Mouse (Mus musculus) cerebellum, adult 2 months (tissue): ENCODE measurements around the gene Atg3. TPM values are rescaled to one million over a fixed set of nuclear protein-coding genes. Genes with fewer than 3 reads are reported as not detected.
A peak's percentile ranks its signal among the peaks of the same experiment; 100 is the strongest.

Source experiments
- DNase-seq, 2 experiments: peaks; one replicate each; pipeline ENCODE4 v3.0.0; 2021
- H3K27ac ChIP-seq: fragments of 200-500 bp; 2 replicates; pipeline ENCODE4 v1.5.1; 2012; ENCODE audit warnings: low read length, control low read depth, inconsistent platforms; ENCODE audit not compliant: insufficient read depth
- H3K27me3 ChIP-seq: fragments of 200-500 bp; 2 replicates; pipeline ENCODE4 v1.6.1; 2012; ENCODE audit warnings: inconsistent platforms, mild to moderate bottlenecking, low read length, moderate library complexity; ENCODE audit not compliant: control insufficient read depth, insufficient read depth
- H3K4me1 ChIP-seq: fragments of 200-500 bp; 2 replicates; pipeline ENCODE4 v1.6.1; 2011; ENCODE audit warnings: low read length; ENCODE audit not compliant: control insufficient read depth, insufficient read depth
- H3K4me3 ChIP-seq: fragments of 200-500 bp; replicated peaks from 2 replicates; pipeline ENCODE3; 2011; ENCODE audit warnings: mild to moderate bottlenecking, low read depth, low read length, control low read depth; ENCODE audit not compliant: insufficient read depth
- CTCF ChIP-seq: fragments of 200-500 bp; IDR thresholded peaks from 2 replicates; pipeline ENCODE4 v1.5.1; 2011; ENCODE audit warnings: low read depth, mild to moderate bottlenecking, control low read depth, low read length, moderate library complexity, borderline replicate concordance; ENCODE audit not compliant: insufficient read depth
- POLR2A ChIP-seq: fragments of 200-500 bp; IDR thresholded peaks from 2 replicates; pipeline ENCODE4 v1.6.1; 2011; ENCODE audit warnings: low read length, control low read depth, borderline replicate concordance; ENCODE audit not compliant: insufficient read depth
- WGBS: fragments of 180-500 bp; shearing (Covaris S2); methylation state at CpG from one replicate; pipeline ENCODE4 v1.1.7; 2018; 5-methylcytosine and 5-hydroxymethylcytosine counted together
- polyA plus RNA-seq: library from polyadenylated mRNA; depleted of rRNA; stranded (reverse); fragments of >200 nt; gene quantifications from 2 replicates; pipeline ENCODE4 v1.2.3, GENCODE M21; 2012

Atg3 gene
- polyA plus RNA-seq, 1 experiment = 54.8 TPM

DNA sequence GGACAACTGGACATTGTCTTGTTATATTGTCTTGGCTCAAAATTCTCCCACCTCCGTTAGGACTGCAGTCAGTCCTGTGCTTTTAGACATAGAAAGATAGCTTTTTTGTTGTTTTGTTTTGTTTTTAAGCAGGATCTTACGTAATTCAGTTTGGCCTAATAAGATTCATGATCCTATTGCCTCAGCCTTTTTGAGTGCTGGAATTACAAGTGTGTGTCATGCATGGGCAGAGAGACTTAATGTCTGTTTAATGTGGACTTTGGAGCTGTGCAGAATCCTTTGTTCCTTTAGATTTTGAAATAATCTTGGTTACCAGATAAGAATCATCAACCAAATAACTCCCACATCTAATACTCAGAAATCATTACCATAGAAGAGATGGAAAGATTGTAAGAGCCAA, 20.0 kb downstream of the Atg3 start:
- Histone ChIP-seq H3K4me3 (no peak overlapping the region), H3K4me1 (no peaks in the 10 kb centered on the region), H3K27ac (no peak overlapping the region), H3K27me3 (no peaks in the 10 kb centered on the region)
- no peak for DNase-seq
- TF ChIP-seq POLR2A = no peak
- no peak for TF ChIP-seq CTCF
- 93% methylated on average over 2 of the region's 2 CpGs for WGBS

DNA sequence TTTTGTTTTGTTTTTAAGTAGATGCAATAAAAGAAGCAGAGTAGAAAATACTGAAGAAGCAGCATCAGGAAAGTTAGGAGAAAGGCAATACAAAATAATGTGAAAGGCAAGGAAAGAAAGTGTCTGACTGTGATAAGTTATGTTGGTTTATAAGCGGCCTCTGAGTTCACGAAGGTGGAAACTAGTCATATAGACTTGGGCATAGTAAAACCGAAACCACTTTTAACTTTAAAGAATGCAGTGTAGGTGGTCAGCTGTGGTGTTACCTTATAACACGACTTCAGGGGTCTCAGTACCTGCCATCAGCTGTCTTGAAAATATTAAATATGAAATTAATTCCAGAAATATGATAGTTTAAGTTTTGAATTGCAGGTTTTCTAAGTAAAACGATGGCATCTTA, 23.2 kb downstream of the Atg3 start:
- WGBS = 93% methylated on average over 5 of the region's 5 CpGs
- H3K27ac ChIP-seq = no peak overlapping the region
- no peak for TF ChIP-seq CTCF
- TF ChIP-seq POLR2A = no peak
- H3K27me3 ChIP-seq = no peaks in the 10 kb centered on the region
- DNase-seq = no peak
- H3K4me3 ChIP-seq = no peak overlapping the region
- H3K4me1 ChIP-seq = no peaks in the 10 kb centered on the region

DNA sequence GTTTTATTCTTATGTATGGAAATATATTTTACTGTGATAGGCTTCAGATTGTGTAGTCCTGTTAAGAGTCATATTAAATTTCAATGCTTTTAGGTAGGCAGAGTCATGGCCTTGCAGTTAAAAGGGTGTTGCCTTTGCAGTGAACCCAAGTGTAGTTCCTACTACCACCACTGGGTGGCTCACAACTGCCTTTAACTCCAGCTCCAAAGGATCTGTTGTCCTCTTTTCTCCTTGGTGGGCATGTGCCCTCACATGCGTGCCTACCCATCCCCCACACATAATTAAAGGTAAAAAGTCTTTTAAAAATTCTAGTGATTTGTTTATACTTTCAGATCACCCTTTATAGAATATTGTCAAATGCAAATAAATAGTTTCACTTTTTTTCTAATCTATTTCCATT, 34.0 kb downstream of the Atg3 start:
- TF ChIP-seq CTCF (peak; percentile 80; the same call in 1 of the 2 replicates), POLR2A (no peak)
- Histone ChIP-seq H3K27me3 (no peaks in the 10 kb centered on the region), H3K27ac (no peak overlapping the region), H3K4me3 (no peak overlapping the region), H3K4me1 (no peaks in the 10 kb centered on the region)
- 0% methylated on average over 1 of the region's 1 CpGs for WGBS
- peak; percentile 70 to 74 for DNase-seq

DNA sequence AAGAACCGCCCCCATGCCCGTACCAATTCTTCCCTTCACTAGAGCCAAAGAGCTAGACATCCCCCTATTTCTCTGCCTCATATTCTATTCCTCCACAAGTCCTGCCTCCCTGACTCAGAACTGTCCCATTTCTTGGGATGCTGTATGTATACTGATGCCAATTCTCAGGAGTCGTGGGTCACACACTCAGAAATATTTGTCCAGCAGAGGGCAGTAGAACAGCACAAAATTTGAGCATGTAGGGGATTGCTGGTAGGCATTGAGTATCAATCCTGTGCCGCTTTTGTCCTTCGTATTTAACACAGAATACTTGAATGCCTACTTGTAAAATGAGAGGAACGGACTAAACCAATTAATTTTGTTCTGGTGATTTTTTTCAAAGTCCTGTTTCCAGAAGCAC, 38.2 kb downstream of the Atg3 start:
- Histone ChIP-seq H3K27ac (no peak overlapping the region), H3K4me1 (peaks cover 2% of the 10 kb centered on the region; the same call in 1 of the 2 replicates), H3K4me3 (no peak overlapping the region), H3K27me3 (no peaks in the 10 kb centered on the region)
- 33% methylated on average over 6 of the region's 6 CpGs for WGBS
- no peak for TF ChIP-seq POLR2A
- TF ChIP-seq CTCF = peak; percentile 70
- peak; percentile 48 to 70 for DNase-seq

DNA sequence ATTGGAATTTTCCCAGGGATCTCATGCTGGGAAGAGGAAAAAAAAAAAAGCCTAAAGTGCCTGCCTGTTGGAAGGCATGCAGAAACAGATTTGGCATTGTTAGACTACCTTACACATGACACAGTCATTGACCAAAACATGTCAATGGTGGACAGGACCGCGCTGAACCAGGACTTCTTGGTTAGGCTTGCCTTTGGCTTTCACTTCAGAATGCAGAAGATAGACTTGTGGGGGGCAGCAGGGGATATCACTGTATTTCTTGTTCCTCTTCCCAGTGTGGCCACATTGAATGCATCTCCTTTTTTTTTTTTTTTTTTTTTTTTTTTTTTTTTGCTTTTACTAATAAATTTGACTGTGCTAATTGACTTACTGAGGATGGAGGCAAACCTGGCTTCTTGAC, 42.8 kb downstream of the Atg3 start:
- Histone ChIP-seq H3K4me1 (peaks cover 2% of the 10 kb centered on the region; the same call in 1 of the 2 replicates), H3K27me3 (no peaks in the 10 kb centered on the region), H3K4me3 (no peak overlapping the region), H3K27ac (no peak overlapping the region)
- no peak for TF ChIP-seq CTCF
- no peak for TF ChIP-seq POLR2A
- DNase-seq = peak in 1 of 2 experiments; percentile 55
- WGBS = 7% methylated on average over 2 of the region's 2 CpGs

DNA sequence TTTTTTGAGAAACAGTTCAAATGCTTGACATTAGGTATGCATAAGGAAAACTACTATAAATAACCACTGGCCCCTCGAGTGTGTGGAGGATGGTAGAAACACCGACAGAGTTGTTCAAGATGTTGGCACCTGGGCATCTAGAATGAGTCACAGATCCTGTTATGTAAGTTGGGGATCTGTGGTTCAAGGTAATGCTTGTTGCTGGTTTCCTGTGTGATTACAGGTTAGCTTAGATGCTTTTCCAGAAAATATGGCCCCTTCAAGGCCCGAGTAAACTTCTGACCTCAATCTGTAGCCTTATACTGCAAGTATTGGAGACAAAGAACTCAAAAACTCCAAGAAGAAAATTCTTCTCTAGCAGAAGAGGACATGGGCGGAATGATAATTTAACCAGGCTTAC, 45.9 kb downstream of the Atg3 start:
- Histone ChIP-seq H3K4me3 (no peak overlapping the region), H3K27me3 (no peaks in the 10 kb centered on the region), H3K4me1 (peaks cover 2% of the 10 kb centered on the region; the same call in 1 of the 2 replicates), H3K27ac (no peak overlapping the region)
- TF ChIP-seq POLR2A (no peak), CTCF (no peak)
- DNase-seq = peak in 1 of 2 experiments; percentile 12
- WGBS = 64% methylated on average over 4 of the region's 4 CpGs

DNA sequence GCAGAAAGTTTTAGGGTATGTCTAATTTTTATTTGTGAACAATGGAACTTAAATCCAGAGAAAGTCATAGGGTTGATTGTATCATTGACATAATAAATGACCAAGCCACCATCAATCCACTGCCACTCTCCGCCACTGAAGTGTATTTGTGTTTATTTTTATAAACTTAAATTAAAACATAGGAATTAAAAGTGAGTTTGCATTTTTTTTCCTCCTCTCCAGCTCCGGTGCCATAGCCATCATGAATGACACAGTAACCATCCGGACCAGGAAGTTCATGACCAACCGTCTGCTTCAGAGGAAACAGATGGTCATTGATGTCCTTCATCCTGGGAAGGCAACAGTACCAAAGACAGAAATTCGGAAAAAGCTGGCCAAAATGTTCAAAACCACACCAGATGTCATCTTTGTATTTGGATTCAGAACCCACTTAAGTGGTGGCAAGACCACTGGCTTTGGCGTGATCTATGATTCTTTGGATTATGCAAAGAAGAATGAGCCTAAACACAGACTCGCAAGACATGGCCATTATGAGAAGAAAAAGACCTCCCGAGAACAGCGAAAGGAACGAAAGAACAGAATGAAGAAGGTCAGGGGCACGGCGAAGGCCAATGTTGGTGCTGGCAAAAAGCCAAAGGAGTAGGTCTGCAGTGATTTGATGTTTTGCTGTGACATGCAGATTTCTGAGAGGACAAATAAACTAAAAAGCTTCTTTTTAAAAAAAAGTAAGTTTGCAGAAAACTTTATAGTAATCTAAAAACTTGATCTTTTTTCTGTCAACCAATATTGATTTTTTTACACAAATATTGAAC, 46.5 kb downstream of the Atg3 start:
- WGBS = 20% methylated on average over 12 of the region's 12 CpGs
- TF ChIP-seq POLR2A = no peak
- no peak for TF ChIP-seq CTCF
- DNase-seq = peak; percentile 20 to 39

DNA sequence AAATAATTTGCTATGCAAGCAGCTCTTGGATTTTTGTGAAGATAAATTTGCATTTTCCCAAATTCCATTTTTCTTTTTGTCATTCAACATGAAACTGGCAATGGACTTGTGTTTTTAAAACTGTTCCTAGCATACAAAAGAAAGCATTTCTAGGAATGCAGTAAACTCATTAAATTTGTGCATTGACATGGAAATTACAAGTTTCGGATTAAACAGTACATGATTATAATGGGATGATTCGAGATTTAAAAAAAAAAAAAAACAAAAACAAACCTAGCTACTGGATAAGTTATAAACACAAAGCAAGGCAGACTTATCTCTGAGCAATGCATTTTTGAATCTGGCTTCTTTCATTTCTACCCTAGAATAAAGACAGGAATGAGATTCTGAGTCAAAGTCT, 63.4 kb downstream of the Atg3 start:
- H3K4me1 ChIP-seq = no peaks in the 10 kb centered on the region
- H3K27me3 ChIP-seq = no peaks in the 10 kb centered on the region
- no peak for TF ChIP-seq POLR2A
- TF ChIP-seq CTCF = no peak
- H3K4me3 ChIP-seq = no peak overlapping the region
- H3K27ac ChIP-seq = no peak overlapping the region
- WGBS = 44% methylated on average over 2 of the region's 2 CpGs
- no peak for DNase-seq

More for the DNA sequence above, 46.5 kb downstream of the Atg3 start:
- Histone ChIP-seq H3K4me3 (no peak overlapping the region), H3K27me3 (no peaks in the 10 kb centered on the region), H3K27ac (no peak overlapping the region), H3K4me1 (peaks cover 2% of the 10 kb centered on the region; the same call in 1 of the 2 replicates)
